Mouse (Mus musculus) monocyte, adult 5-6 weeks (primary cell): ENCODE data around the gene Best1. TPM values are rescaled to one million over a fixed set of nuclear protein-coding genes. Genes with fewer than 3 reads are reported as not detected.
A peak's percentile ranks its signal among the peaks of the same experiment; 100 is the strongest.

Experiments used
- ATAC-seq: fragments of 153-309, 156-312 bp; replicated peaks from 2 replicates; pipeline ENCODE4 v1.8.0; 2017; ENCODE audit warnings: mild to moderate bottlenecking; ENCODE audit not compliant: low TSS enrichment, insufficient number of reproducible peaks, severe bottlenecking, poor library complexity, low FRiP score
- total RNA-seq: library from RNA; stranded (forward); fragments of 200-1000, 200-491, 200-594 nt; gene quantifications from 3 replicates; pipeline ENCODE4 v1.2.3, GENCODE M21; 2017

Best1 gene
- total RNA-seq, 1 experiment from 2014 or later = not detected

- ATAC-seq = no peak
Measured at GRCm38 (mm10) chr19:10029746-10030145, 28.3 kb upstream of the Best1 start.

- no peak for ATAC-seq
Measured at GRCm38 (mm10) chr19:10025169-10025875, 23.9 kb upstream of the Best1 start.

- no peak for ATAC-seq
Measured at GRCm38 (mm10) chr19:10023304-10023758, 21.9 kb upstream of the Best1 start.

GRCm38 (mm10) chr19:10022414-10023303 lies 21.2 kb upstream of the Best1 start:
- peak; percentile 34; the same call in 1 of the 2 replicates for ATAC-seq

GRCm38 (mm10) chr19:10021981-10022380 lies 20.5 kb upstream of the Best1 start:
- no peak for ATAC-seq

GRCm38 (mm10) chr19:10019214-10019760 lies 17.9 kb upstream of the Best1 start:
- ATAC-seq = no peak

GRCm38 (mm10) chr19:10018527-10018818 lies 17.0 kb upstream of the Best1 start:
- no peak for ATAC-seq

- peak; percentile 67 for ATAC-seq
Measured at GRCm38 (mm10) chr19:10017637-10018526, 16.4 kb upstream of the Best1 start.

- no peak for ATAC-seq
Measured at GRCm38 (mm10) chr19:10016151-10016550, 14.7 kb upstream of the Best1 start.

- ATAC-seq = no peak
Measured at GRCm38 (mm10) chr19:10015442-10015841, 14.0 kb upstream of the Best1 start.

GRCm38 (mm10) chr19:10014824-10015223 lies 13.4 kb upstream of the Best1 start:
- no peak for ATAC-seq

GRCm38 (mm10) chr19:10013913-10014312 lies 12.5 kb upstream of the Best1 start:
- no peak for ATAC-seq

GRCm38 (mm10) chr19:10013348-10013747 lies 11.9 kb upstream of the Best1 start:
- ATAC-seq = no peak

GRCm38 (mm10) chr19:10012827-10013278 lies 11.4 kb upstream of the Best1 start:
- ATAC-seq = no peak

- ATAC-seq = no peak
Measured at GRCm38 (mm10) chr19:10011408-10011807, 10.0 kb upstream of the Best1 start.

- no peak for ATAC-seq
Measured at GRCm38 (mm10) chr19:10003696-10004095, 2.3 kb upstream of the Best1 start.

GRCm38 (mm10) chr19:10000330-10000729 lies 1.1 kb downstream of the Best1 start:
- ATAC-seq = 0 out of 2 replicates have a peak, but pooled peaks have one; percentile 49

- ATAC-seq = no peak
Measured at GRCm38 (mm10) chr19:9998736-9999486, 2.5 kb downstream of the Best1 start.
